Mouse (Mus musculus) adrenal gland, adult (tissue): ENCODE measurements around the gene Adra1d.

ENCODE experiments used
- DNase-seq, 2 experiments: peaks; one replicate each; pipeline ENCODE4 v3.0.0; 2022 to 2023; ENCODE audit warnings: low spot score in 1 of 2; ENCODE audit not compliant: inconsistent age in 2 of 2

The Adra1d gene

DNA sequence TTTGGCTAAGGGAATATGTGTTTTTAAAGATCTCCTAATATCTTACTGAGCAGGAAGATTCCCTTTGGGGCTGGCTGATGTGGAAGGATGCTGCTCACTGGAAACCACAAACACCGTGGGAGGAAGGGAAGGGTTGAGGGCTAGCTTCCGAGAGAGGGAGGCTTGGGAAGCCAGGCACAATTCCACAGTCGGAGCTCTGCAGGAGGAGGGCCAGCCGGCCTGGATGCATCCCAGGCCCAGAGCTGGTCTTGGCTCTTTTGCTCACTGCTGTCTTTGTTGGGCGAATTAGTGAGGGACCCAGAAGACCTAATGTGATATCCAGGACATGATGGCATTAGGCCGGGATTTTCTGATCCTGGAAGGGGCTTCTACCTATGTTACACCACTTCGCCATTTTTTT, 63.9 kb downstream of the Adra1d start:
- DNase-seq, result peak in 1 of 2 experiments; percentile 17

DNA sequence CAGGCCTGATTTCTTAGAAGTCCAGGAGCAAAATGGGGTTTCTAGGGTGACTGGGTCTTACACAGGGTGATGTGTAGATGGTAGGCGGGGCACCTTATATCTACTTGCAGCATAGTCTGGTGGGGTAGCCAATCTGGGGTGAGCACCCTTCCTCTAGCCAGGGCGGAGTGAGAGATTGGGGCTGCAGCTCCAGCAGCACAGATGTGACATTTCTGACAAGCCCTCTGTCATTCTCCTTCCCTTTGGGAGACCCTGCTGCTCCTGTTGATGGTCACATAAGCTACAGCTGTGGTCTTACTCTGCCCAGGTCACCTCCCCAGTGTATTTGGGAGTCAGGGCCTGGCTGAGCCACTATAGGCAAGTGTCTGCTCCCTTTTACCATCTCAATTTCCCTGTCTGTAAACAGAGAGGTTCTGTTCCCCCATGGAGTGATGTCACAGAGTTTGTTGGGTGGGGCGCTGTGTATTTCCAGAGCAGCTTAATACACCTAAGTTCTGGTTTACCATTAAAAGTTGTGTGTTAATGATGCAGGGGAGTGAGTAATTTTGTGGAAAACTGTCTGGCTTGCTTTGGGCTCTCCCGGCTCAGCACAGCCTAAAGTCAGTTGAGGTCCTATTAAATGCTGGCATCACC, 64.7 kb downstream of the Adra1d start:
- no peak for DNase-seq

DNA sequence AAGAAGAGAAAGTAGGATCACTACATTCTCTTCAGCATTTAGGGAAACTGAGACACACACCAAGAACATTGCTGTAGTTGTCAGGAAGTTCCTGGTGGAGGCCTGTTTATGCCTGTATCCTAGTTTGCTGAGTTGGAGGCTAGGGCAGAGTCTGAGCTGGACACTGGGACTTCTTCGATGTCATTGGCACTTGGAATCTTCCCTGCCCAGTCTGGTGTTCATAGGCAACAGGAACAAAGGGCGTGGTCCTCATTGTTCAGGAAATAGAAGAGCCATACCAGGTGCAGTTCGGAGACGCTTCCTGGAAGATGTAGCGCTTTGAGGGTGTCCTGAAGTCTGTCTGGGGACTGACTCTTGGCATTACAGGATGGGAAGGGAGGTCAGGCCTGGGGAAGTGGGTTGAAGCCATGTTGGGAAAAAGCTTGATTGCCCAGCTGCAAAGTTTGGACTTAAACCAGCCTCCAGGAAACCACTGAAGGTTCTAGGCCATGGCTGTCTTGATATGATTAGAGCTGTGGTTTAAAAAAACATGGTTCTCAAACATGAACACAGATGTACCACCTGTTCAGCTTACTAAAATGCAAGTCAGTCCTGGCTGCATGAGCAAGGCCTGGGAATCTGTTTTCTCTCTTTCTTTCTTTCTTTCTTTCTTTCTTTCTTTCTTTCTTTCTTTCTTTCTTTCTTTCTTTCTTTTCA, 65.8 kb downstream of the Adra1d start:
- no peak for DNase-seq
